Mouse (Mus musculus) gastrocnemius, postnatal 25 days (tissue): ENCODE measurements around the gene Sobp. TPM values are rescaled to one million over a fixed set of nuclear protein-coding genes. Genes with fewer than 3 reads are reported as not detected.

ENCODE experiments used
- DNase-seq: peaks from one replicate; pipeline ENCODE4 v3.0.0; 2022
- total RNA-seq, 2 experiments: library from RNA; stranded (reverse); gene quantifications; 1 replicate in 1 of 2; 2 replicates in 1 of 2; pipeline ENCODE4 v1.2.3; 2021

The Sobp gene
- total RNA-seq, 2 experiments from 2014 or later, result 22.7 to 24.3 TPM

GRCm38 (mm10) chr10:43034811-43035210, 139.5 kb downstream of the Sobp start:
- DNase-seq, result peak; percentile 25

- no peak for DNase-seq
Observed at GRCm38 (mm10) chr10:43033481-43034248, 140.7 kb downstream of the Sobp start.

GRCm38 (mm10) chr10:43027006-43027405, 147.3 kb downstream of the Sobp start:
- DNase-seq, result no peak

- DNase-seq, result no peak
Observed at GRCm38 (mm10) chr10:43023454-43024194, 150.7 kb downstream of the Sobp start.

GRCm38 (mm10) chr10:43022190-43022761, 152.1 kb downstream of the Sobp start:
- DNase-seq, result no peak

GRCm38 (mm10) chr10:43021512-43022116, 152.7 kb downstream of the Sobp start:
- no peak for DNase-seq

GRCm38 (mm10) chr10:43021017-43021416, 153.3 kb downstream of the Sobp start:
- no peak for DNase-seq

GRCm38 (mm10) chr10:43014782-43015181, 159.5 kb downstream of the Sobp start:
- DNase-seq, result no peak

GRCm38 (mm10) chr10:43014358-43014757, 160.0 kb downstream of the Sobp start:
- no peak for DNase-seq

- no peak for DNase-seq
Observed at GRCm38 (mm10) chr10:43008116-43008515, 166.2 kb downstream of the Sobp start.

- peak; percentile 68 for DNase-seq
Observed at GRCm38 (mm10) chr10:43006534-43006933, 167.8 kb downstream of the Sobp start.

GRCm38 (mm10) chr10:43005677-43006076, 168.7 kb downstream of the Sobp start:
- no peak for DNase-seq

- no peak for DNase-seq
Observed at GRCm38 (mm10) chr10:43005031-43005430, 169.3 kb downstream of the Sobp start.

GRCm38 (mm10) chr10:43004174-43004734, 170.1 kb downstream of the Sobp start:
- DNase-seq, result no peak

GRCm38 (mm10) chr10:43003466-43003757, 170.9 kb downstream of the Sobp start:
- DNase-seq, result no peak

GRCm38 (mm10) chr10:43002721-43003465, 171.4 kb downstream of the Sobp start:
- DNase-seq, result no peak

GRCm38 (mm10) chr10:43002066-43002678, 172.2 kb downstream of the Sobp start:
- no peak for DNase-seq

GRCm38 (mm10) chr10:43001433-43001832, 172.9 kb downstream of the Sobp start:
- DNase-seq, result no peak

GRCm38 (mm10) chr10:42999324-42999723, 175.0 kb downstream of the Sobp start:
- no peak for DNase-seq

- no peak for DNase-seq
Observed at GRCm38 (mm10) chr10:42997278-42997677, 177.1 kb downstream of the Sobp start.

GRCm38 (mm10) chr10:42995484-42995895, 178.8 kb downstream of the Sobp start:
- peak; percentile 63 for DNase-seq
